9 mouse cellular contexts compared by ENCODE assay signal in the genomic region with DNA sequence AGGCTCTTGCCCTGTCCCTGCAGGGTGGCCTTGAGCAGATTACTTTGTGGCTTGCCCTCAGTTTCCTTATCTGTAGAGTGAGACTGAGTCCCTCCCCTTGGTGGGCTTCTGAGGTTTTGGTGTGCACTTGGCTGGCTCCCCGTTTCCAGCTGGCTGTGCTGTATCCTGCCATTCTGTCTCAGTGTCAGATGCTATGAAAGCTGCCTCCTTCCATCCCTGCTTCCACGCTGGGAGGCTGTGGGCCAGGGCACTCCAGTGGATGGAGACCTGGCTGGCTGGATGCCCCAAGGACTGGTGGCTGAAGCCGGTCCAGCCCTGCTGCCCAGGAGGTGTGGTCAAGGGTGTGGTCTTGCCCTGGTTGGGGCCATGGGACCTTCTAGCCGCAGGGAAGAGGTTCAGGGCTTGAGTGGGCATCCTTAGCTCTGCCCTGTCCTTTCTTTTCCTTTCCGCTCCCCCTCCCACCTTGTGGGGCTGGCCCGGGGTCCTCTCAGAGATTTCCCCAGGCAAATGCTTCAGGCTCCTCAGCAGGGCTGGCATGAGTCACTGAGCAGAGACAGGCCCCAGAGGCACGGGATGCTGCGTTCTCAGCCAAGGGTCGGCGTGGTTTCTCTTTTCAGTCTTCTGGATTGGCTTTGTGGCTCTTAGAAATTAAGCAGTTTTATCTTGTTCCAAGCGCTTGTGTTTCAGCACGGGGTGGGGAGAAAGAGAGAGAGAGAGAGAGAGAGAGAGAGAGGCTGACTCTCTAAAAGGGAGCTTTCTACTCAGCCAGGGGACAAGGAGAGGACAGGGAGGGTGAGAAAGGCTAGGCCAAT. TPM values are rescaled to one million over a fixed set of nuclear protein-coding genes. Genes with fewer than 3 reads are reported as not detected.
DNase-seq lines count a peak whose midpoint lies in the region; ATAC-seq lines count a peak whose summit lies in the region.
"Had no signal": no experiment of that assay in that cellular context is flagged by ENCODE, and none has a peak within 500 bp of the region (broad histone marks: within the 10 kb centered on the region; RNA-seq: fewer than 3 reads in every experiment).

No protein-coding gene starts in this region.

- DNase-seq in urinary bladder, postnatal 14 days (ENCODE audit: low spot score) = peak; percentile 59
- DNase-seq in urinary bladder, postnatal 10 days (ENCODE audit: low spot score) = no peak
- peak; percentile 44 to 51 for DNase-seq in gastrocnemius, postnatal 36 days
- peak; percentile 21 for DNase-seq in midbrain, embryonic 14.5 days
- no peak for DNase-seq in forebrain, embryonic 14.5 days (ENCODE audit: low spot score)
- DNase-seq in left cerebral cortex, adult 8-10 months (ENCODE audit: low spot score in 2 of 2) = no peak
- DNase-seq in thymus, postnatal 10 days (ENCODE audit: low spot score in 2 of 2) = no peak

- H3K4me3 ChIP-seq in intestine, embryonic 15.5 days (replicated peaks) = no peak overlapping the region
- H3K4me3 ChIP-seq in midbrain, embryonic 14.5 days (replicated peaks; ENCODE audit: low read depth, low read length) = no peak overlapping the region
- H3K4me3 ChIP-seq in forebrain, embryonic 14.5 days (ENCODE audit: low read depth, low read length) = no peak overlapping the region

- no peaks in the 10 kb centered on the region for H3K9me3 ChIP-seq in intestine, embryonic 15.5 days
- H3K9me3 ChIP-seq in midbrain, embryonic 14.5 days (ENCODE audit: control insufficient read depth, low read length) = no peaks in the 10 kb centered on the region
- no peaks in the 10 kb centered on the region for H3K9me3 ChIP-seq in forebrain, embryonic 14.5 days (replicated peaks; ENCODE audit: control insufficient read depth, low read length)

- no peaks in the 10 kb centered on the region for H3K27me3 ChIP-seq in intestine, embryonic 15.5 days (replicated peaks)
- no peaks in the 10 kb centered on the region for H3K27me3 ChIP-seq in midbrain, embryonic 14.5 days (ENCODE audit: control insufficient read depth, insufficient read depth, low read length)
- no peaks in the 10 kb centered on the region for H3K27me3 ChIP-seq in forebrain, embryonic 14.5 days (replicated peaks; ENCODE audit: control insufficient read depth, insufficient read depth, low read length)

- 43% methylated on average over 12 of the region's 12 CpGs for WGBS in intestine, embryonic 15.5 days
- WGBS in midbrain, embryonic 14.5 days = 52% methylated on average over 12 of the region's 12 CpGs
- 53% methylated on average over 12 of the region's 12 CpGs for WGBS in forebrain, embryonic 14.5 days

- H3K9ac ChIP-seq in intestine, embryonic 15.5 days = 0 out of 2 replicates have a peak overlapping the region, but pooled peaks have one; percentile 15
- H3K9ac ChIP-seq in midbrain, embryonic 14.5 days (replicated peaks; ENCODE audit: low read length) = no peak overlapping the region
- H3K9ac ChIP-seq in forebrain, embryonic 14.5 days (ENCODE audit: low read length) = no peak overlapping the region

- H3K27ac ChIP-seq in intestine, embryonic 15.5 days = peak overlapping the region; percentile 7
- no peak overlapping the region for H3K27ac ChIP-seq in midbrain, embryonic 14.5 days (replicated peaks; ENCODE audit: low read depth, low read length)
- no peak overlapping the region for H3K27ac ChIP-seq in forebrain, embryonic 14.5 days (ENCODE audit: low read depth, low read length)
- H3K27ac ChIP-seq: macrophage had no signal

- intact Hi-C loops in gastrocnemius, postnatal 36 days (cut with DNase I) = loop anchor here (5.0 kb wide), 1 partner anchor 163 kb away; no protein-coding TSS in a partner anchor

- peaks cover 50% of the 10 kb centered on the region for H3K4me1 ChIP-seq in intestine, embryonic 15.5 days (replicated peaks)
- H3K4me1 ChIP-seq in midbrain, embryonic 14.5 days (ENCODE audit: control insufficient read depth, insufficient read depth, low read length) = peaks cover 7% of the 10 kb centered on the region; the same call in 1 of the 2 replicates
- H3K4me1 ChIP-seq in forebrain, embryonic 14.5 days (ENCODE audit: control insufficient read depth, insufficient read depth, low read length) = no peaks in the 10 kb centered on the region

- peak overlapping the region; percentile 15; the same call in 1 of the 2 replicates for H3K4me2 ChIP-seq in intestine, embryonic 15.5 days (replicated peaks)
- H3K4me2 ChIP-seq in midbrain, embryonic 14.5 days (ENCODE audit: low read length) = no peak overlapping the region
- H3K4me2 ChIP-seq in forebrain, embryonic 14.5 days (ENCODE audit: low read length) = no peak overlapping the region

- no peak for ATAC-seq in intestine, embryonic 15.5 days
- no peak for ATAC-seq in midbrain, embryonic 14.5 days (ENCODE audit: low FRiP score, low TSS enrichment)
- no peak for ATAC-seq in forebrain, embryonic 14.5 days

- no peaks in the 10 kb centered on the region for H3K36me3 ChIP-seq in intestine, embryonic 15.5 days
- H3K36me3 ChIP-seq in midbrain, embryonic 14.5 days (ENCODE audit: control insufficient read depth, insufficient read depth, low read length) = no peaks in the 10 kb centered on the region
- H3K36me3 ChIP-seq in forebrain, embryonic 14.5 days (ENCODE audit: control insufficient read depth, insufficient read depth, low read length) = no peaks in the 10 kb centered on the region

RNA-seq across cellular contexts. Expression of a gene that starts 35.8 kb away (rescaled TPM):
- total RNA-seq in gastrocnemius, postnatal 36 days (2021) = 10 to 100 TPM; 11.3 to 14.2 TPM
- polyA plus RNA-seq in intestine, embryonic 15.5 days (2015; fragmentation: Nextera tagmentation; extraction: Ambion mirVana) = 166 and 167 TPM in 2 replicates
- polyA plus RNA-seq in midbrain, embryonic 14.5 days (2014; fragmentation: Nextera tagmentation; extraction: Ambion mirVana) = 91.8 and 97.4 TPM in 2 replicates
- 113 and 119 TPM in 2 replicates for polyA plus RNA-seq in forebrain, embryonic 14.5 days (2014; fragmentation: Nextera tagmentation; extraction: Ambion mirVana)
- total RNA-seq in left cerebral cortex, adult 8-10 months (2022) = 10 to 100 TPM; 68.1 to 76.4 (median 71.0) TPM

Comparison
In these comparisons a context has a peak if more than half of its experiments do, and no peak if none do; other contexts are left out.
1. DNase-seq: peak in urinary bladder, postnatal 14 days (single experiment), gastrocnemius, postnatal 36 days (2 of 2) and midbrain, embryonic 14.5 days (single experiment); none in urinary bladder, postnatal 10 days (single experiment), forebrain, embryonic 14.5 days (single experiment), left cerebral cortex, adult 8-10 months (0 of 2) and thymus, postnatal 10 days (0 of 2).